In genomic region chr6:47595696-47596095, GRCm38 (mm10) we compare ENCODE assay signal across 8 mouse cellular contexts. TPM values are rescaled to one million over a fixed set of nuclear protein-coding genes. Genes with fewer than 3 reads are reported as not detected.
DNase-seq lines count a peak whose midpoint lies in the region; ATAC-seq and TF ChIP-seq lines count a peak whose summit lies in the region.

No protein-coding gene starts in this region.

- no peak for TF ChIP-seq EP300 in ES-Bruce4 (IDR thresholded peaks at IDR 0.05; ENCODE audit: insufficient read depth, low read depth, low read length)

- H3K27me3 ChIP-seq in kidney, embryonic 14.5 days (ENCODE audit: control insufficient read depth, insufficient read depth, low read length): no peaks in the 10 kb centered on the region
- no peaks in the 10 kb centered on the region for H3K27me3 ChIP-seq in ES-Bruce4 (ENCODE audit: control insufficient read depth, insufficient read depth, low read length, poor library complexity, severe bottlenecking)
- H3K27me3 ChIP-seq in hindbrain, embryonic 16.5 days (replicated peaks; ENCODE audit: control insufficient read depth, insufficient read depth, low read length): no peaks in the 10 kb centered on the region
- H3K27me3 ChIP-seq in midbrain, embryonic 12.5 days: no peaks in the 10 kb centered on the region

- no peak for TF ChIP-seq POLR2A in ES-Bruce4 (IDR thresholded peaks at IDR 0.05; ENCODE audit: insufficient read depth, low read length)

- peak overlapping the region; percentile 100 for H3K9ac ChIP-seq in kidney, embryonic 14.5 days (ENCODE audit: low read depth, low read length)
- H3K9ac ChIP-seq in ES-Bruce4 (ENCODE audit: low read depth, poor library complexity, severe bottlenecking): peak overlapping the region; percentile 97
- peak overlapping the region; percentile 86 for H3K9ac ChIP-seq in hindbrain, embryonic 16.5 days (ENCODE audit: low read depth, low read length)
- H3K9ac ChIP-seq in midbrain, embryonic 12.5 days (replicated peaks): peak overlapping the region; percentile 71

- H3K27ac ChIP-seq in kidney, embryonic 14.5 days (ENCODE audit: low read depth, low read length): peak overlapping the region; percentile 99
- H3K27ac ChIP-seq in ES-Bruce4 (ENCODE audit: insufficient read depth, low read length): peak overlapping the region; percentile 96
- peak overlapping the region; percentile 98 for H3K27ac ChIP-seq in hindbrain, embryonic 16.5 days (ENCODE audit: low read depth, low read length)
- H3K27ac ChIP-seq in midbrain, embryonic 12.5 days (replicated peaks): peak overlapping the region; percentile 99

- TF ChIP-seq CTCF in ES-Bruce4 (IDR thresholded peaks at IDR 0.05; ENCODE audit: low read depth, low read length): no peak

- H3K4me2 ChIP-seq in kidney, embryonic 14.5 days (replicated peaks; ENCODE audit: low read depth, low read length): peak overlapping the region; percentile 78
- H3K4me2 ChIP-seq in hindbrain, embryonic 16.5 days (ENCODE audit: low read length): peak overlapping the region; percentile 77
- peak overlapping the region; percentile 58 for H3K4me2 ChIP-seq in midbrain, embryonic 12.5 days (replicated peaks)

- ATAC-seq in kidney, embryonic 14.5 days (ENCODE audit: low FRiP score, low TSS enrichment): no peak
- no peak for ATAC-seq in hindbrain, embryonic 16.5 days
- no peak for ATAC-seq in midbrain, embryonic 12.5 days (ENCODE audit: low FRiP score, low read depth)

- no peak for DNase-seq in kidney, adult 9 months
- DNase-seq in c-Kit-negative CD71-positive TER-119-positive erythroid progenitor cells, embryonic 14.5 days (ENCODE audit: low read depth, low spot score): peak; percentile 57
- no peak for DNase-seq in left cerebral cortex, adult 18-20 months (ENCODE audit: low spot score in 2 of 2)
- DNase-seq in frontal cortex, postnatal 14 days (ENCODE audit: low spot score in 2 of 2): no peak

- H3K4me1 ChIP-seq in kidney, embryonic 14.5 days (ENCODE audit: control insufficient read depth, insufficient read depth, low read length): 0 out of 2 replicates have a peak, but pooled peaks cover 14% of the 10 kb centered on the region
- no peaks in the 10 kb centered on the region for H3K4me1 ChIP-seq in ES-Bruce4 (ENCODE audit: control insufficient read depth, insufficient read depth, low read length)
- peaks cover 5% of the 10 kb centered on the region for H3K4me1 ChIP-seq in hindbrain, embryonic 16.5 days (ENCODE audit: control insufficient read depth, insufficient read depth, low read depth, low read length)
- H3K4me1 ChIP-seq in midbrain, embryonic 12.5 days: peaks cover 11% of the 10 kb centered on the region

- H3K9me3 ChIP-seq in kidney, embryonic 14.5 days (ENCODE audit: control insufficient read depth, low read length): no peaks in the 10 kb centered on the region
- H3K9me3 ChIP-seq in ES-Bruce4 (replicated peaks; ENCODE audit: control insufficient read depth, insufficient read depth, low read length, poor library complexity, severe bottlenecking): no peaks in the 10 kb centered on the region
- H3K9me3 ChIP-seq in hindbrain, embryonic 16.5 days (ENCODE audit: control insufficient read depth, low read length): no peaks in the 10 kb centered on the region
- no peaks in the 10 kb centered on the region for H3K9me3 ChIP-seq in midbrain, embryonic 12.5 days

- peak overlapping the region; percentile 91 for H3K4me3 ChIP-seq in kidney, embryonic 14.5 days (ENCODE audit: low read length)
- peak overlapping the region; percentile 83 for H3K4me3 ChIP-seq in ES-Bruce4 (ENCODE audit: low read depth, low read length)
- peak overlapping the region; percentile 95 for H3K4me3 ChIP-seq in hindbrain, embryonic 16.5 days (ENCODE audit: low read length)
- H3K4me3 ChIP-seq in midbrain, embryonic 12.5 days: peak overlapping the region; percentile 96

- WGBS in kidney, embryonic 14.5 days: 2% methylated on average over 6 of the region's 6 CpGs
- 2% methylated on average over 6 of the region's 6 CpGs for WGBS in hindbrain, embryonic 16.5 days
- 2% methylated on average over 6 of the region's 6 CpGs for WGBS in midbrain, embryonic 12.5 days

- H3K36me3 ChIP-seq in kidney, embryonic 14.5 days (ENCODE audit: control insufficient read depth, insufficient read depth, low read length): no peaks in the 10 kb centered on the region
- no peaks in the 10 kb centered on the region for H3K36me3 ChIP-seq in ES-Bruce4 (ENCODE audit: control insufficient read depth, insufficient read depth, low read length, poor library complexity, severe bottlenecking)
- H3K36me3 ChIP-seq in hindbrain, embryonic 16.5 days (ENCODE audit: control insufficient read depth, insufficient read depth, low read length): no peaks in the 10 kb centered on the region
- no peaks in the 10 kb centered on the region for H3K36me3 ChIP-seq in midbrain, embryonic 12.5 days

RNA-seq across cellular contexts. Expression of gene Ezh2, which starts 0.6 kb away (rescaled TPM):
- polyA plus RNA-seq in kidney, embryonic 14.5 days (2014; fragmentation: Nextera tagmentation; extraction: Ambion mirVana): 114 and 144 TPM in 2 replicates
- 186 and 194 TPM in 2 replicates for polyA plus RNA-seq in ES-Bruce4 (2011; ENCODE audit: insufficient read depth, insufficient read length, low read depth, missing spikeins)
- 45.9 and 46.5 TPM in 2 replicates for polyA plus RNA-seq in hindbrain, embryonic 16.5 days (2015; fragmentation: Nextera tagmentation; extraction: Ambion mirVana)
- 199 and 222 TPM in 2 replicates for polyA plus RNA-seq in midbrain, embryonic 12.5 days (2016; fragmentation: Nextera tagmentation; extraction: Ambion mirVana)
- 10 to 100 TPM; 12.1 to 12.9 TPM for total RNA-seq in left cerebral cortex, adult 18-20 months (2021)
